Mouse (Mus musculus) neural tube, embryonic 10.5 days (tissue): ENCODE results near the gene Nbl1.

Experiments
- DNase-seq: peaks from one replicate; pipeline ENCODE4 v3.0.0-alpha.2; 2017; ENCODE audit warnings: low spot score; ENCODE audit errors: extremely low spot score

Gene Nbl1

DNA sequence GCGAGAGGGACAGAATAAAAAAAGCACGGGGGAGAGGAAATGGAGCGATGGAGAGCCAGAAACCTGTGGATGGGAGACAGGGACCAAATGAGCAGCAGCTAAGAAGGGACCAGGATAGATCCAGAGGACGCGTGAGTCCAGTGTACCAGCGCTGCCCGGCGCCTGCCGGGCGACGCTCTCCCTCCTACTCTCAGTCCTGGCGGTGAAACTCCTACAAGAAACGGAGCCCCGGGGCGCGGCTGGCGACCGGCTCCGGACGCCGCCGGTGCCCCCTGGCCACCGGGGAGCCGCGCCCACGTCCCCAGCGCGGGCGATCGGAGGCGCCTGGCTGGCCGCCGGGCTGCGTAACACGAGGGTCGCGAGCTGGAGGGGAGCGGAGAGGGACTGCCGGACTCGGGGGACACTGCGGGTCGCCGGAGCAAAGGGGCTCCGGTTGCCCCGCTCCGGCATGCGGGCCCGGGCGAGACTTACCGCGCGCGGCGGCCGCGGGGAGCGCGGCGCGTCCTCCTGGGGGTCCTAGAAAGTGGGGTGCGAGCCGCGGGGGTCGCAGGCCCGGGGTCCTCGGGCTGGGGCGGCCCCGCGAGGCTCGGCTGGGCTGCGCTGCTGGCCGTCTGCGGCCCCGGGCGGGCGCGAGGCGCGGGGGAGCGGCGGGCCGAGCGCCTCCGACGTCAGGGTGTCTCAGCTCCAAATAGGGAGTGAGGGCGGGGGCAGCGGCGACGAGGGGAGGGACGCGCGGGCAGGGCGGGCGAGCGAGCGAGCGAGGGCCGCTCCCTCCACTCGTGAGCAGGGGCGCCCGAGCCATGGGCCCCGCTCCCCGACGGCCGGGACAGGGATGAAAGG lies at the start of gene Nbl1:
TSS of gene Nbl1 (minus strand) at position 638 of the 840 bp plus-strand sequence.
- peak; percentile 55 for DNase-seq

DNA sequence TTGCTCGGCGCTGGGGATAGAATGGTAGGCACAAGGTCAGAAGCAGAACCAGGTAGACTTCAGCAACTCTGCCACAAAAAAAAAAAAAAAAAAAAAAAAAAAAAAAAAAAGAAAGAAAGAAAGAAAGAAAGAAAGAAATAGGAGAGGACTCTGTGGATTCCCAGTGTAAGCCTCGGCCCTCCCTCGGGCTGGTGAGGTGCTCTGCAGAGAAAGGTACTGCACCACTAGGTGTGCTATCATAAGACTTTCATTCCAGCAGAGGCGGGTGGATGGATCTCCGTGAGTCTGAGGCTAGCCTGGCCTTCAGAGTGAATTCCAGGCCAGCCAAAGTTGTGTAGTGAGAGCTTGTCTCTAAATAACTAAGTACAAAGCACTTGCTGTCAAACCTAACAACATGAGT lies 49.0 kb upstream of the Nbl1 start:
- no peak for DNase-seq

DNA sequence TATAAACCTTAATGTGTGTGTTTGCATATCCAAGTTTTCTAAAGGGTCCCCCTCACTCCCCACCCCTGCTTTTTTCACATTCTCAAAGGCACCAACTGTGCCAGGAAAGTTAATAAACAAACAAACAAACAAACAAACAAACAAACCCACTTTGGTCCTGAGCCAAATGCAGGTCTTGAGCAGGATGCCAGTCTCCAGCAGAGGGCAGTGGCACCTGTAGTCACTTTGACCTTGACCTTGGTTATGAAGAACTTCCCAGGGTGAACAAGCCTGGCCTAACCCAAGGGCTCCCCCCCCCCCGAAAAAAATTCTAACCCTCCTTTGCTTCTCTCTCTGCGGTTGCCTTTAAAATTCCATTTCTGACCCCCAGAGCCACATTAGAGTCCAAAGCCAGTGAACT lies 47.5 kb upstream of the Nbl1 start:
- no peak for DNase-seq

DNA sequence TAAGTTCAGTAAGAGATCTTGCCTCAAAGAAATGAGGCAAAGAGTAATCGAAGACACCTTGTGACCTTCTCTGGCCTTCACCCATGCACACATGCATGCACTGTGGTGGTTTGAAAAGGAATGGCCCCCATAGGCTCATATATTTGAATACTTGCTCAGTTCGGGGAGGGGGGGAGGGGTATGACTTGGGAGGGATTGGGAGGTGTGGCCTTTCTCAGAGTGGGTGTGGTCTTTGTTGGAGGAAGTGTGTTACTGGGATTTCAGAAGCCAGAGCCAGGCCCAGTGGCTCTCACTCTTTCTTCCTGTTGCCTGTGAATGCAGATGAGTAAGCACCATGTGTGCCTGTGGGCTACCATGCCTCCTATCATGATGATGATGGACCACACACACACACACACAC lies 43.2 kb upstream of the Nbl1 start:
- DNase-seq: no peak

DNA sequence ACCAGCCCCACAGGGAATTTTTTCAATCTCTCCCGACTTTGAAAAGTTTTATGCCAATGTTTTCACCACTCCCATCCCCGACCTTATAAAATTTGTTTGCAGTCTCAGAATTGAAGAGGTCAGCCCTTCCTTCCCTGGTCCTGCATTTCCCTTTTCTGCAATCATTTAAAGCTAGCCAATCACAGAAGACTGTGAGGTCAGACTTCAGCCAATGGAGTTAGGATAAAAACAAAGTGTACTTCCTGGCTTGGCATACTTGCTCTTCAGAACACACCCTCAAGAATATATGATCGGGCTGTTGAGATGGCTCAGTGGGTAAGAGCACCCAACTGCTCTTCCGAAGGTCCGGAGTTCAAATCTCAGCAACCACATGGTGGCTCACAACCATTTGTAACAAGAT lies 40.3 kb upstream of the Nbl1 start:
- DNase-seq: no peak

DNA sequence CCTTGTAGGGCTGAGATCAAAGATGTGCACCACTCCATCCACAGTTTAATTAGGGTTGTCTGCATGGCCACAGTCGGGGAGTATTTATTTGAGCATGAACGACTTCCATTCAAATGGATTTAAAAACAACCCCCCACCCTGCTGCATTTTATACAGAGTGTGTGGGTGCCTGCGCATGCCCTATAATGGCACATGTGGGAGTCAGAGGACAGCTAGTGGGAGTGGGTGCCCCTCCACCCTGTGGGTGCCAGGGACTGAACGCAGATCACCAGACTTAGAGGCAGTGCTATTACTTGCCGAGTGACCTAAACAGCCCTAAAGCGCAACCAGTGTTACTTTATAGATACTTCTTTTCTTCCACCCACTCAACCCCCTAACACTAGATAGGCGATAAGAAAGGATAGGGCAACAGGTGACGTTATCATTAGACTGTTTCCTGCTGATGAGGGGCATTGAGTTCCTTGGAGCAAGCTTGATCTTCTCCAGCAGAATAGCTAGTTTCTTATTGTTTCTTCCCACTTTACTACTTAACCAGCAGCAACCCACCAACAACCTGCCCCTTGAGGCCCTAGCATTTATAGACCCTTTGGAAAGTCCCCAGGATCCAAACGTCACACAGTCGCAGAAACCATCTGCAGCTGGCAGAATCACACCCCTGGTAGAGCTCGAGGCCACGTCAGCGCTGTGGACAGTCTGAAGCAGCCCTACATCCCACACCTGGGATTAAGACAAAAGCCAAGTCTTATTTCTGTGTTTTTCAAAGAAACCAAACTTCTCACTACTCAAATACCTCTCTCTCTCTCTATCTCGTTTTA lies 39.3 kb upstream of the Nbl1 start:
- DNase-seq: no peak

DNA sequence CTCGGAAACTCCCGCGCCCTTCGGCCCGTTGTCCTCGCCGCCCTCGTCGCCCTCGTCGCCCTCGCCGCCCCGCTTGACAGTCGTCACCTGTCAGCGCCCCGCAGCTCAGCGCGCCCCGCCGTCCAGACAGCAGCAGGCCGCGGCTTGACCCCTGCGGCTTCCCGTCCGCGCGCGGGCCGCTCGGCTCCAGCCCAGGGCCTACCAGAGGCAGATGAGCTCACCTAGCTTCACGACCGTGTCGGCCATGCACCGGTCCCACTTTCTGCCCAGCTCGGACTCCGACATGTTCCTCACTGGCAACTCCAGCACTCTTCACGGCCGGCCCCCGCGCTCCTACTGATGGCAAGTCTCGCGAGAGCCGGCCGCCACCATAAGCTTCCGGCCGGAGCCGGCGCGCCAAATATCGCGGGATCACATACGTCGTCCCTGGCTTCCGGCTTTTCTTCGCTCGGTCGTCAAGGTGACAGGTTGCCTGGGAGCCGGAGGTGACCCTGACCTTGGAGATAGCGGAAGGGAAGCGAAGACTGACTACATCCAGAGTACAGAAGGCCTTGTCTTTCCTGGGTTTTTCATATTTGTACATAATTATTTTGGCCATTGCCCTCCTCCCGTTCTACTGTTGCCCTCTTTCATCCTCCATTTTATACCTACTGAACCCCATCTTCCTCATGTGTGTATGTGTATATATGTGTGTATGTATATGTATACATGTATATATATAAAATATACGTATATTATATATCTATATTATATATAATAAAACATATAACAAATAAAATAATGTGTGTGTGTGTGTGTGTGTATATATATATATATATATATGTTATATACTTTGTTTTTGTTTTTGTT lies 38.1 kb upstream of the Nbl1 start, which contains the start of gene Minos1:
TSS of gene Minos1 (minus strand) at position 413 of the 849 bp plus-strand sequence.
- peak; percentile 98 for DNase-seq

DNA sequence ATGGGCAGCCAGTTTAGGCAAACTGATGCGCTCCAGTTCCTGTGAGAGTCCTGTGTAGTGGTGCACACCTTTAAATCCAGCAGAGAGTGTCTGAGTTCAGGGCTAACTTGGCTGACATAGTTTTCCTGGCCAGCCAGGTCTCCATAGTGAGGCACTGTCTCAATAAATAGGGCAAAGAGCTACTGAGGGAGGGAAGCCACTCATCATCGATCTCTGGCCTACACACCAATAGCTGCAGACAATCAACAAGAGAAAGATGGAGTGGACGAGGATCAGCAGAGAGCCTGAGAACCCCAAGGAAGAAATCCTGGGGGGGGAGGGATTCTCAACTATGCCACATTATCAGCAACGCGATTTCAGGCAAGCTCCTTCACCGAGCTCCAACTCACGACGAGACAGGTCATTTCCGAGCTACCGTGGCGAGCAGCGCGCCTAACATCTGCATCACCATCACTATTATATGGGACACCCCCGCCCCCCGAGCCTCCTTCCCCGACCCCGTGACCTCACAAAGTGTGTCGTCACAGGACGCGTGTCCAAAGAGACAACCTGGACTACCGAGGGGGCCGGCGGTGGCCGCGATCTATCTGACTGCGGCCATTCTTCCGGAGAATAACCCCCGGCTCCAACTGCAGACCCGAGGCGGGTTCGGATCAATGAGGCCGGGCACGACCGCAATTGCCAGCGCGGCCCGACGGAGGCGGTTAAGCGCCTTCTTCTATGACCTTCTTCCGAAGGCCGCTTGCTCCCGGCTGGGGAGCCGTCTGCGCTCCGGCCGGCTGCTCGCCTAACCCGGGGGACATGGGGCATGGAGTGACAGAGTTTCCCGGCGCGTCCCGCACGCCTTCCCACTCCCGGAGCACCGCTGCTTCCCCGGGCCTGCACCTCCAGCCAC lies 37.3 kb upstream of the Nbl1 start:
- DNase-seq: no peak

DNA sequence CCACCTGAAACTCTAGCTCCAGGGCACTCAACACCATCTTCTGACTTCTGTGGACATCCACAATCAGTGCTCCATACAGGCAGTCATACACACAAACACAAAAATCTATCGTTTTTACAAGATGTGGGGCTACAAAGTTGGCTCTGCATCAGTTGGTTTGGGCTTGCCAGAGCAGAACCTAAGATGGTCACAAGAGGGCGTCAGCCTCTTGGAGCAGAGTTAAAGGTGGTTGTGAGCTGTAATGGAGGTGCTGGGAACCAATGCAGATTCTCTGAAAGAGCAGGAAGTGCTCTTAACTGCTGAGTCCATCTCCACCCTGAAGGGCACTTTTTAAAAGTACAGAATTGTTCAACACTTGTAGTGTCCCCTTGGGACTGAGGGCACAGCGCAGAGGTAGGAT lies 33.7 kb upstream of the Nbl1 start:
- no peak for DNase-seq

DNA sequence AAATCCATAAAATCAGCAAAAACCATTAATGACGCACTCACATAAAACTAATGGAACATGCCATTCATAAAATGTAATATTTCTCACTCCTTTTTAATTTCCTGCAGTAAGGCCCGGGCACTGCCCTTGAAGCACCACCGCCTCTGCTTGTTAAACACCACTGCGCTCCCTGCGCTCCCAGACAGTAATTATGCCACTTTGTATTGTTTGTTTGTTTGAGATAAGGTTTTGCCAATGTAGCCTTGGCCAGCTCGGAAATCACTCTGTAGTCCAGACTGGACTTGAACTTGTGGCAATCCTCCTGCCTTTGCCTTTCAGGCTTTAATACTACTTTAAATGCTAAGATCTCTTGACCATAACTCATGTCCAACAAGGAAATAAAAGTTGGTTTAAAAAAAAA lies 32.1 kb upstream of the Nbl1 start:
- DNase-seq: no peak

DNA sequence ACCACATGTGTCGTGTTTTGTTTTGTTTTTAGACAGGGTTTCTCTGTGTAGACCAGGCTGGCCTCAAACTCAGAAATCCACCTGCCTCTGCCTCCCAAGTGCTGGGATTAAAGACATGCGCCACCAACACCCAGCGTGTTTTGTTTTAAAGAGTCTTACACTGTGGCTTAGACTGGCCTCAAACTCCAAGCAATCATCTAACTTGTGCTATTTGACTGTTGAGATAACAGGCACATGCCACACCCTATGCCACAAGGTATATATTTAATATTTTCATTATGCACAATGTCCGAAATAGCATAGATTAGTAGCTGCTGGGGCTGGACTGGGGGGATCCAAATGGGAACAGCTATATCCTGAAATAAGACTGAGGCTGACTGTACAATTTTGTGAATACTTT lies 29.8 kb upstream of the Nbl1 start:
- no peak for DNase-seq

DNA sequence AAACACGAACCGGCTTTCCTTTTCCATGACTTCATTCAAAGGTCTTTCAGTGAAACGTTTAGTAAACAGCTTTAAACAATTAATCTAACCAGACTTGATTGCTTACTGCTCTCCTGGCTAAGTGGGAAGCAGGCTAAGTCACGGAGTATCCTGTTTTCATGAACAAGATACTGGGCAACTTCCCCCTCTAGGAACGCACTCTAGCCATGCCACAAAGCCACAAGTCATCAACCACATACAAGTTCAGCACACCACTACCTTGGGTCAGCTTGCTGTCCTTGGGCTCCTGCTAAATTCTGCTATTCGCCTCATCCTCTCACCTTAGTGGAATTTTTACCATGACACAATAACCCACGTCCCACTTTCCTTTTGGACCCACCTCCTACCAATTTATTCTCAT lies 28.2 kb upstream of the Nbl1 start:
- DNase-seq: no peak

DNA sequence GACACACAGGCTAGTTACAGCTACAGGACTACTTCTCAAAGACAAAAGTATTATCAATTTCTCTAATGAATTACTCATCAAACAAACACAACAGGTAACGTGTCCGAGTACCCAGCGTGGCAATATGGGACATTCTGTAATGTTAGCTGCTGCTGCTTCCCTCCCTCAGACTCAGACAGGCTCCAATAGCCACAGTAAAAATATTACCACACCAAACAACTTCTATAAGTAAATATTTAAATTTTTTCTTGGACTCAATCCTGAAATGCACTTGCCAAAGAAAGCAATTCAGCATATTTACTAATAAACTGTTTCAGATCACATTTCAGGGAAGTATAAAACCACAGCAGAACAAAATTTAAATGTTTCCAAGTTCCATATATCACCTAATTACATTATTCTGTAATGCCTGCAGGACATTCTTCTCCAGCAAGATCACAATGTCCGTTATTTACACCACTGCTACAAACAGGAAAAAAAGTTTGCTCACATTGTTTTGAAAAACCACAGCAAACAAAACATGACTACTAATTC lies 27.6 kb upstream of the Nbl1 start:
- no peak for DNase-seq

DNA sequence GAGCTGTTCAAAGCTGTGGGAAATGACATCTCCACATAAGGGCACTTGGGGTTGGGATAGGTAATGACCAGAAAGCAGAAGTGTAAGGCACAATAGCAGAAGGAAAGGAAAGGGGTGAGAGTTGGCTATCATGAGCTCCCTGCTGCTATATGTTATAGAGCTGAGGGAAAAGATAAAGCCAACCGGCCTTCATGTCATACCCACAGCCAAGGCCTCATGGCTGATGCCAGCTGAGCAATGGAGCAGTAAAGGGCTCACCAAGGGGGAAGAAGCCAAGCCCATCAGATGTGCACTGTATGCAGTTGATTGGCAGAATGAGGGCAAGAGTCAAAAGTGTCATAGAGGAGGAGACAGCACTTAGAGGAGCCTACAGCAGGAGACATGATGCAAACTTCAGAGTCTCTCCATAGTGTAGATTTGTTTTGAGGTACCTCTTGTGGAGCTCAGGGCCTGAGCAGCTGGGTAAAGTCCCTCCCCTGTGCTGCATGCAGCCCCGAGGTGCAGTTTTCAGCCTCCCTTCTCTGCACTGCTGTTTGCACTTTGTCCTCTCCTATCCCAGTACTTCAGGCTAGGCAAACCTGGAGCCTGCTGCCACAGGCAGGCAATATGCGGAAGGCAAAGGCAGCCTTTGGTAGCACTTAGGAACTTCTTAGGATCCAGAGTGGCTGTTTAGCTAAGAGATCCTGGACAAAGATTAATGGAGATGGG lies 23.7 kb upstream of the Nbl1 start:
- DNase-seq: no peak

DNA sequence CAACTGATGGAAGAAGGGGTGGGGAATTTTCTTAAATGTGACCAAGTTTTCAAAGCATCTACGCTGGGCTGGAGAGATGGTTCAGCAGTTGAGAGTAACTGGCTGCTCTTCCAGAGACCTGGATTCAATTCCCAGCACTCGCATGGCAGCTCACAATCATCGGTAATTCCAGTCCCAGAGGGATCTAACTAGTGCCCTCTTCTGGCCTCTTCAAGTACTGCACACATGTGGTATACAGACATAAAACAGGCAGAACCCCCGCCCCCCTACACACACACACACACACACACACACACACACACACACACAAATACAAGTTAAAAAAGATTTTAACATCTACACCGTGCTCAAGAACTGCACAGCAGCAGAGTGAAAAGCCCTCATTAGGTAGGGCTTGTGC lies 22.9 kb upstream of the Nbl1 start:
- DNase-seq: no peak

DNA sequence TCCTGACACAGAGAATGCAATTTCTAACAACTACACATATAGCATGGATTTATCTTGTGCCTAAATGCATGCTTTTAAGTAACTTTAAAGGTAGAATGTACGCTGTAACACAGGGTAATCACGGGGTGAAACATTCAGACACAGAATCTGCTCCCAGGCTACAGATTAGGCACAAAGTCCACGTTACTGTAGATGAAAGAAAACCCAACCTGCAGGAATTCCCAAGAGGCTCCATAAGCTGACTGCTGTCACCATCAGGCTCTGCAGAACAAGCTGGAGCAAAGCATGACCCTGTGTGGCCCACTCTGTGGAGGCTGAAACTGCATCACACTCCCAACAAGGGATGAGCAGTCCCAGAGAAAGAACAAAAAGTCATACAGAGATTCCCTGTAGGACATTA lies 19.7 kb upstream of the Nbl1 start:
- DNase-seq: no peak

DNA sequence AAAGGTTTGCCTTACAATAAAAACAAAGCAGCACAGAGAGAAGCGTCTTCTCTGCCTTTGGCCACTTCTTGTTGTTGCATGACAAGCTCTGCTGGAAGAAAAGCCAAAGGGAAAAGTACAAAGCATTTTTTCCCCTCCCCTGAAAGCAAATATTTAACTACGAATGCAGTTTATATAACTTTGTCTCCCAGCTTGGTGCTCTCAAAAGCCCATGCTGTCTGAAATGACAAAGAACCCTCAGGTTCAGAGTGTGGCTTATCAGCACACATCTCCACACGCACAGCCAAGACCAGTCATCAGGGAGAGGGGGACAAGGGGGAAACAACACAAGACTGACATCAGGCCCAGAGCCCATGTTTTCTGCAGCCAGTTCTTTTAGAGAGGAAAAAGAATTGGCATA lies 18.6 kb upstream of the Nbl1 start:
- no peak for DNase-seq

DNA sequence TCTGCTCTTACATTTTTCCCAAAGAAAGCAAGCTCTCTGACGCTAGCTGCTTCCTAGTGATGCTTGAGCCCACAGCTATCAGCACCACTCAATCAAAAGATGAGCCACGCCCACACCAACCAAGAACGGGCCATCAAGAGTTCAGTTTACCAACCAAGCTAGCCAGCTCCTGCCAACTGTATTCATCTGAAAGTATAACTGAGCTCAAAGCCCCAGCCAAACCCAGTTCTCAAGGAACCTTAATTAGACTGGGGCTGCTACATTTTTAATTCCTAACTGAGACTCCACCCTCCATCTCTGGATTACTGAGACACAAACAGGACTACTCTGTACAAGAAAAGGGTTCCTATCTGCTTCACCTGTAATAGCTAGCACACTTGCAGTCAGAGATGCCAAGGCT lies 18.1 kb upstream of the Nbl1 start:
- no peak for DNase-seq

DNA sequence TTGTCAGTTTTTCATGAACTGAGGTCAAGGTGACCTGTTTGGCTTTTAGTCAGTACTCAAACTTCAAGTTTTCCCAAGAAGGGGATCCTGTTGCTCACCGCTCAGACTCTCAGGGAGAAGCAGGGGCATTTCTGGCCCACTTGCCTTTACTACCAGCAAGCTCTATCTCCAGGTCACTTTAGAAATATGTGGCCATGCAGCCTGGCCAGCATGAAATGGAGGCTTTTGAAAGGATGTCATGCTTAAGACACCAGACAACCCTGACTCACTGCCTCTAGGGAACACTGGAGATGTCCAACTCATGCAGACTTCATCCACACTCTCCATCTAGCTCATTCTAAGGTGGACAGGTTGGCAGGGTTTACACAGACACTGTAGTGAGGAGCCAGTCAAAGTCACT lies 12.7 kb upstream of the Nbl1 start:
- no peak for DNase-seq

DNA sequence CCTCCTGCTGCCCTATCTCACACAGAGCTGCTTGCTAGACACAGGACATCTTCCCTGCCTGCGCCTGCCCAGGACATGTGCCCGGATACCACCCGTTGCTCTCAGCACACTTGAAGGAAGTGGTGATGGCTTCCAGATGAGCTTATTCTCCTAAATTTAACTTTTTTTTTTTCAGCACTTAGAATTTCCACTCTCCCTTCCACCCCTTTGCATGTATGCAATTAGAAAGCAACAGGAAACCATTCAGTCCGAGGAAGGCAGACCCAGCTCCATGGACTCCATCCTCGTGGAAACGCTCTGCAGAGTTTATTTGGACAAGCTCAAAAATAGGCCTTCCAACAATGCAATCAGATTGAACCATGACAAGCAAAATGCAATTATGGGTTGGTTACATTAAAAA lies 8.8 kb upstream of the Nbl1 start:
- DNase-seq: no peak
